In genomic region chr17:66076934-66077333, GRCm38 (mm10) we compare ENCODE assay signal across 8 mouse cellular contexts. TPM values are rescaled to one million over a fixed set of nuclear protein-coding genes. Genes with fewer than 3 reads are reported as not detected.
DNase-seq lines count a peak whose midpoint lies in the region; ATAC-seq and TF ChIP-seq lines count a peak whose summit lies in the region.

Ankrd12 (minus strand) TSS chr17:66077089.

- H3K9ac ChIP-seq in embryonic facial prominence, embryonic 13.5 days = peak within 1 kb of the TSS; percentile 85
- H3K9ac ChIP-seq in heart, adult 2 months (ENCODE audit: low read depth, low read length) = peak within 1 kb of the TSS; percentile 89
- peak within 1 kb of the TSS; percentile 80 for H3K9ac ChIP-seq in limb, embryonic 12.5 days (replicated peaks)
- peak within 1 kb of the TSS; percentile 85 for H3K9ac ChIP-seq in midbrain, embryonic 14.5 days (replicated peaks; ENCODE audit: low read length)

- H3K27ac ChIP-seq in embryonic facial prominence, embryonic 13.5 days = peak within 1 kb of the TSS; percentile 93
- H3K27ac ChIP-seq in heart, adult 2 months = peak within 1 kb of the TSS; percentile 92
- peak within 1 kb of the TSS; percentile 89 for H3K27ac ChIP-seq in limb, embryonic 12.5 days
- H3K27ac ChIP-seq in midbrain, embryonic 14.5 days (replicated peaks; ENCODE audit: low read depth, low read length) = peak within 1 kb of the TSS; percentile 96

- H3K9me3 ChIP-seq in embryonic facial prominence, embryonic 13.5 days = no peaks in the 10 kb centered on the region
- H3K9me3 ChIP-seq in limb, embryonic 12.5 days = no peaks in the 10 kb centered on the region
- no peaks in the 10 kb centered on the region for H3K9me3 ChIP-seq in midbrain, embryonic 14.5 days (ENCODE audit: control insufficient read depth, low read length)

- WGBS in embryonic facial prominence, embryonic 13.5 days = under 1% methylated on average over 53 of the region's 53 CpGs
- WGBS in heart, adult 2 months = 3% methylated on average over 53 of the region's 53 CpGs
- WGBS in limb, embryonic 12.5 days = under 1% methylated on average over 53 of the region's 53 CpGs
- under 1% methylated on average over 53 of the region's 53 CpGs for WGBS in midbrain, embryonic 14.5 days

- TF ChIP-seq POLR2A in heart, adult 2 months (IDR thresholded peaks at IDR 0.05; ENCODE audit: insufficient read depth, low read depth, low read length) = peak; percentile 69

- TF ChIP-seq EP300 in heart, adult 2 months (IDR thresholded peaks at IDR 0.05; ENCODE audit: insufficient read depth, low read depth, low read length) = 0 out of 2 replicates have a peak, but pooled peaks have one; percentile 28

- peak within 1 kb of the TSS; percentile 73 for H3K4me2 ChIP-seq in embryonic facial prominence, embryonic 13.5 days
- H3K4me2 ChIP-seq in limb, embryonic 12.5 days = peak within 1 kb of the TSS; percentile 77
- peak within 1 kb of the TSS; percentile 80 for H3K4me2 ChIP-seq in midbrain, embryonic 14.5 days (ENCODE audit: low read length)

- TF ChIP-seq CTCF in heart, adult 2 months (IDR thresholded peaks at IDR 0.05) = no peak

- H3K4me3 ChIP-seq in embryonic facial prominence, embryonic 13.5 days = peak within 1 kb of the TSS; percentile 96
- H3K4me3 ChIP-seq in heart, adult 2 months = peak within 1 kb of the TSS; percentile 93
- peak within 1 kb of the TSS; percentile 95 for H3K4me3 ChIP-seq in limb, embryonic 12.5 days (replicated peaks)
- peak within 1 kb of the TSS; percentile 86 for H3K4me3 ChIP-seq in midbrain, embryonic 14.5 days (replicated peaks; ENCODE audit: low read depth, low read length)

- peak; percentile 94 for ATAC-seq in embryonic facial prominence, embryonic 13.5 days (ENCODE audit: insufficient number of reproducible peaks, insufficient read depth, low FRiP score, low TSS enrichment, low read depth)
- peak; percentile 97 for ATAC-seq in limb, embryonic 12.5 days (ENCODE audit: insufficient number of reproducible peaks, insufficient read depth, low FRiP score, low TSS enrichment, low read depth)
- ATAC-seq in midbrain, embryonic 14.5 days (ENCODE audit: low FRiP score, low TSS enrichment) = peak; percentile 99

- H3K79me2 ChIP-seq in heart, adult 2 months (replicated peaks; ENCODE audit: control insufficient read depth, insufficient read depth, low read length) = 0 out of 2 replicates have a peak, but pooled peaks cover 2% of the 10 kb centered on the region

- peak; percentile 93 for DNase-seq in 416B (ENCODE audit: low read depth)
- peak; percentile 89 to 93 for DNase-seq in adrenal gland, postnatal 4 days (ENCODE audit: low spot score in 2 of 2)
- DNase-seq in heart, adult 2 months = peak; percentile 97 to 98
- DNase-seq in kidney, adult 8-10 months = peak; percentile 96
- DNase-seq in midbrain, embryonic 14.5 days = peak; percentile 97
- peak; percentile 95 for DNase-seq in spleen, adult 12 weeks (ENCODE audit: low spot score)

- intact Hi-C loops in heart, adult 2 months (cut with DNase I) = loop anchor here (1.0 kb wide), 1 partner anchor 24 kb away; the partner anchor contains the start of gene Ndufv2

- peaks cover 30% of the 10 kb centered on the region for H3K4me1 ChIP-seq in embryonic facial prominence, embryonic 13.5 days
- peaks cover 6% of the 10 kb centered on the region for H3K4me1 ChIP-seq in heart, adult 2 months (ENCODE audit: control insufficient read depth, insufficient read depth, low read length)
- peaks cover 14% of the 10 kb centered on the region for H3K4me1 ChIP-seq in limb, embryonic 12.5 days (replicated peaks)
- H3K4me1 ChIP-seq in midbrain, embryonic 14.5 days (ENCODE audit: control insufficient read depth, insufficient read depth, low read length) = peaks cover 23% of the 10 kb centered on the region

- peaks cover 26% of the 10 kb centered on the region for H3K36me3 ChIP-seq in embryonic facial prominence, embryonic 13.5 days
- H3K36me3 ChIP-seq in heart, adult 2 months (ENCODE audit: control insufficient read depth, insufficient read depth, low read length) = peaks cover 7% of the 10 kb centered on the region
- peaks cover 26% of the 10 kb centered on the region for H3K36me3 ChIP-seq in limb, embryonic 12.5 days
- peaks cover 29% of the 10 kb centered on the region for H3K36me3 ChIP-seq in midbrain, embryonic 14.5 days (ENCODE audit: control insufficient read depth, insufficient read depth, low read length)

- H3K27me3 ChIP-seq in embryonic facial prominence, embryonic 13.5 days = no peaks in the 10 kb centered on the region
- no peaks in the 10 kb centered on the region for H3K27me3 ChIP-seq in heart, adult 2 months (ENCODE audit: control insufficient read depth, insufficient read depth, low read length)
- no peaks in the 10 kb centered on the region for H3K27me3 ChIP-seq in limb, embryonic 12.5 days
- H3K27me3 ChIP-seq in midbrain, embryonic 14.5 days (ENCODE audit: control insufficient read depth, insufficient read depth, low read length) = no peaks in the 10 kb centered on the region

RNA-seq across cellular contexts. Expression of gene Ankrd12, which starts in this region (rescaled TPM):
- 10 to 100 TPM; 25.8 to 31.0 TPM for total RNA-seq in adrenal gland, postnatal 4 days (2021)
- polyA plus RNA-seq in embryonic facial prominence, embryonic 13.5 days (2015; fragmentation: Nextera tagmentation; extraction: Ambion mirVana) = 41.4 and 45.9 TPM in 2 replicates
- total RNA-seq in heart, adult 2 months (2021) = 10 to 100 TPM; 18.7 to 22.2 TPM
- polyA plus RNA-seq in heart, adult 2 months (2012; rRNA removed) = 2.6 and 7.1 TPM in 2 replicates
- 25.0 and 28.2 TPM in 2 replicates for polyA plus RNA-seq in limb, embryonic 12.5 days (2016; fragmentation: Nextera tagmentation; extraction: Ambion mirVana)
- 152 and 168 TPM in 2 replicates for polyA plus RNA-seq in midbrain, embryonic 14.5 days (2014; fragmentation: Nextera tagmentation; extraction: Ambion mirVana)

Comparison
In these comparisons a context has a peak if more than half of its experiments do, and no peak if none do; other contexts are left out.
1. Peak in every context shown above with its lines: DNase-seq, ATAC-seq, H3K4me3 ChIP-seq and H3K27ac ChIP-seq.